Mouse (Mus musculus) left cerebral cortex, adult 11 months (tissue): Measurements from ENCODE around the gene Pole3.

ENCODE experiments used
- DNase-seq: peaks from one replicate; pipeline ENCODE4 v3.0.0; 2022; ENCODE audit warnings: low spot score

Pole3 gene

GRCm38 (mm10) chr4:62518416-62519121 lies 6.3 kb downstream of the Pole3 start:
- DNase-seq, result no peak

GRCm38 (mm10) chr4:62517538-62518415 lies 7.1 kb downstream of the Pole3 start:
- no peak for DNase-seq

- no peak for DNase-seq
Observed at GRCm38 (mm10) chr4:62517046-62517445, 7.8 kb downstream of the Pole3 start.

- no peak for DNase-seq
Observed at GRCm38 (mm10) chr4:62516579-62516978, 8.3 kb downstream of the Pole3 start.

GRCm38 (mm10) chr4:62516079-62516478 lies 8.8 kb downstream of the Pole3 start:
- no peak for DNase-seq

GRCm38 (mm10) chr4:62515490-62515889 lies 9.4 kb downstream of the Pole3 start:
- DNase-seq, result no peak

- DNase-seq, result no peak
Observed at GRCm38 (mm10) chr4:62514995-62515394, 9.9 kb downstream of the Pole3 start.

- DNase-seq, result no peak
Observed at GRCm38 (mm10) chr4:62513998-62514506, 10.8 kb downstream of the Pole3 start.

- no peak for DNase-seq
Observed at GRCm38 (mm10) chr4:62509946-62510345, 14.9 kb downstream of the Pole3 start.

- no peak for DNase-seq
Observed at GRCm38 (mm10) chr4:62508839-62509238, 16.0 kb downstream of the Pole3 start.

- DNase-seq, result no peak
Observed at GRCm38 (mm10) chr4:62506798-62507197, 18.1 kb downstream of the Pole3 start.

GRCm38 (mm10) chr4:62505991-62506390 lies 18.9 kb downstream of the Pole3 start:
- no peak for DNase-seq

- DNase-seq, result no peak
Observed at GRCm38 (mm10) chr4:62503374-62503970, 21.4 kb downstream of the Pole3 start, which contains the start of gene Hdhd3. Gene Hdhd3, minus strand, starts transcription at chr4:62503467.

GRCm38 (mm10) chr4:62502969-62503368 lies 21.9 kb downstream of the Pole3 start:
- no peak for DNase-seq

GRCm38 (mm10) chr4:62501964-62502732 lies 22.7 kb downstream of the Pole3 start:
- DNase-seq, result peak; percentile 83

- no peak for DNase-seq
Observed at GRCm38 (mm10) chr4:62501534-62501933, 23.3 kb downstream of the Pole3 start.

GRCm38 (mm10) chr4:62500799-62501198 lies 24.1 kb downstream of the Pole3 start:
- DNase-seq, result no peak

GRCm38 (mm10) chr4:62496815-62497214 lies 28.1 kb downstream of the Pole3 start:
- DNase-seq, result peak; percentile 57

- no peak for DNase-seq
Observed at GRCm38 (mm10) chr4:62495946-62496345, 28.9 kb downstream of the Pole3 start.

- DNase-seq, result no peak
Observed at GRCm38 (mm10) chr4:62494230-62494629, 30.6 kb downstream of the Pole3 start.

- DNase-seq, result no peak
Observed at GRCm38 (mm10) chr4:62492682-62493081, 32.2 kb downstream of the Pole3 start.

- DNase-seq, result no peak
Observed at GRCm38 (mm10) chr4:62487914-62488313, 37.0 kb downstream of the Pole3 start.
